Mouse (Mus musculus): ENCODE results near the gene Kif19a. TPM values are rescaled to one million over a fixed set of nuclear protein-coding genes. Genes with fewer than 3 reads are reported as not detected.
A peak's percentile ranks its signal among the peaks of the same experiment; 100 is the strongest.

Gene Kif19a
- polyA plus RNA-seq, 1 experiment: 3.8 TPM

- TF ChIP-seq POLR2A (IDR thresholded peaks at IDR 0.05; ENCODE audit: low read depth, low read length) (no peak), CTCF (IDR thresholded peaks at IDR 0.05; ENCODE audit: extremely low read depth, insufficient read depth, insufficient read length, insufficient replicate concordance) (no peak)
- no peak overlapping the region for H3K27ac ChIP-seq (ENCODE audit: insufficient read depth, low read length)
- H3K36me3 ChIP-seq (ENCODE audit: control insufficient read depth, insufficient read depth, low read length): no peaks in the 10 kb centered on the region
- H3K4me1 ChIP-seq (ENCODE audit: control insufficient read depth, insufficient read depth, insufficient read length): peaks cover 4% of the 10 kb centered on the region; the same call in 1 of the 2 replicates
- no peaks in the 10 kb centered on the region for H3K27me3 ChIP-seq (ENCODE audit: control insufficient read depth, insufficient read depth, low read length)
- 78% methylated on average over 1 of the region's 1 CpGs for WGBS
- DNase-seq (ENCODE audit: low read depth in 1 of 2, low spot score in 2 of 2): no peak
- no peak overlapping the region for H3K4me3 ChIP-seq (ENCODE audit: extremely low read depth, insufficient read depth, insufficient read length)
These were observed 36.7 kb downstream of the Kif19a start for GRCm38 (mm10) chr11:114801906-114802305.

GRCm38 (mm10) chr11:114802540-114803267 is 37.5 kb downstream of the Kif19a start:
- H3K4me1 ChIP-seq (ENCODE audit: control insufficient read depth, insufficient read depth, insufficient read length): peaks cover 12% of the 10 kb centered on the region; the same call in 1 of the 2 replicates
- no peaks in the 10 kb centered on the region for H3K36me3 ChIP-seq (ENCODE audit: control insufficient read depth, insufficient read depth, low read length)
- WGBS: 84% methylated on average over 15 of the region's 15 CpGs
- no peak overlapping the region for H3K27ac ChIP-seq (ENCODE audit: insufficient read depth, low read length)
- no peak for DNase-seq (ENCODE audit: low read depth in 1 of 2, low spot score in 2 of 2)
- H3K4me3 ChIP-seq (ENCODE audit: extremely low read depth, insufficient read depth, insufficient read length): no peak overlapping the region
- no peaks in the 10 kb centered on the region for H3K27me3 ChIP-seq (ENCODE audit: control insufficient read depth, insufficient read depth, low read length)
- TF ChIP-seq POLR2A (IDR thresholded peaks at IDR 0.05; ENCODE audit: low read depth, low read length) (no peak), CTCF (IDR thresholded peaks at IDR 0.05; ENCODE audit: extremely low read depth, insufficient read depth, insufficient read length, insufficient replicate concordance) (no peak)

- Histone ChIP-seq H3K36me3 (ENCODE audit: control insufficient read depth, insufficient read depth, low read length) (no peaks in the 10 kb centered on the region), H3K4me3 (ENCODE audit: extremely low read depth, insufficient read depth, insufficient read length) (no peak overlapping the region), H3K27ac (ENCODE audit: insufficient read depth, low read length) (no peak overlapping the region), H3K27me3 (ENCODE audit: control insufficient read depth, insufficient read depth, low read length) (no peaks in the 10 kb centered on the region), H3K4me1 (ENCODE audit: control insufficient read depth, insufficient read depth, insufficient read length) (peaks cover 15% of the 10 kb centered on the region; the same call in 1 of the 2 replicates)
- no peak for TF ChIP-seq POLR2A (IDR thresholded peaks at IDR 0.05; ENCODE audit: low read depth, low read length)
- TF ChIP-seq CTCF (IDR thresholded peaks at IDR 0.05; ENCODE audit: extremely low read depth, insufficient read depth, insufficient read length, insufficient replicate concordance): no peak
- WGBS: 79% methylated on average over 8 of the region's 8 CpGs
- no peak for DNase-seq (ENCODE audit: low read depth in 1 of 2, low spot score in 2 of 2)
These were observed 38.8 kb downstream of the Kif19a start for GRCm38 (mm10) chr11:114803990-114804389.

GRCm38 (mm10) chr11:114807025-114807424 is 41.8 kb downstream of the Kif19a start:
- peak overlapping the region; percentile 47 for H3K27ac ChIP-seq (ENCODE audit: insufficient read depth, low read length)
- H3K36me3 ChIP-seq (ENCODE audit: control insufficient read depth, insufficient read depth, low read length): no peaks in the 10 kb centered on the region
- H3K27me3 ChIP-seq (ENCODE audit: control insufficient read depth, insufficient read depth, low read length): no peaks in the 10 kb centered on the region
- WGBS: 83% methylated on average over 2 of the region's 2 CpGs
- DNase-seq (ENCODE audit: low read depth in 1 of 2, low spot score in 2 of 2): no peak
- peaks cover 15% of the 10 kb centered on the region; the same call in 1 of the 2 replicates for H3K4me1 ChIP-seq (ENCODE audit: control insufficient read depth, insufficient read depth, insufficient read length)
- no peak overlapping the region for H3K4me3 ChIP-seq (ENCODE audit: extremely low read depth, insufficient read depth, insufficient read length)
- TF ChIP-seq CTCF (IDR thresholded peaks at IDR 0.05; ENCODE audit: extremely low read depth, insufficient read depth, insufficient read length, insufficient replicate concordance) (no peak), POLR2A (IDR thresholded peaks at IDR 0.05; ENCODE audit: low read depth, low read length) (no peak)

GRCm38 (mm10) chr11:114807686-114808427 is 42.7 kb downstream of the Kif19a start:
- Histone ChIP-seq H3K4me3 (ENCODE audit: extremely low read depth, insufficient read depth, insufficient read length) (no peak overlapping the region), H3K4me1 (ENCODE audit: control insufficient read depth, insufficient read depth, insufficient read length) (peaks cover 15% of the 10 kb centered on the region; the same call in 1 of the 2 replicates), H3K27ac (ENCODE audit: insufficient read depth, low read length) (peak overlapping the region; percentile 61), H3K36me3 (ENCODE audit: control insufficient read depth, insufficient read depth, low read length) (no peaks in the 10 kb centered on the region), H3K27me3 (ENCODE audit: control insufficient read depth, insufficient read depth, low read length) (no peaks in the 10 kb centered on the region)
- DNase-seq (ENCODE audit: low read depth in 1 of 2, low spot score in 2 of 2): no peak
- 29% methylated on average over 14 of the region's 14 CpGs for WGBS
- no peak for TF ChIP-seq CTCF (IDR thresholded peaks at IDR 0.05; ENCODE audit: extremely low read depth, insufficient read depth, insufficient read length, insufficient replicate concordance)
- TF ChIP-seq POLR2A (IDR thresholded peaks at IDR 0.05; ENCODE audit: low read depth, low read length): no peak

GRCm38 (mm10) chr11:114809371-114809770 is 44.2 kb downstream of the Kif19a start:
- H3K27me3 ChIP-seq (ENCODE audit: control insufficient read depth, insufficient read depth, low read length): no peaks in the 10 kb centered on the region
- 83% methylated on average over 1 of the region's 1 CpGs for WGBS
- H3K27ac ChIP-seq (ENCODE audit: insufficient read depth, low read length): no peak overlapping the region
- no peaks in the 10 kb centered on the region for H3K36me3 ChIP-seq (ENCODE audit: control insufficient read depth, insufficient read depth, low read length)
- H3K4me3 ChIP-seq (ENCODE audit: extremely low read depth, insufficient read depth, insufficient read length): no peak overlapping the region
- peaks cover 15% of the 10 kb centered on the region; the same call in 1 of the 2 replicates for H3K4me1 ChIP-seq (ENCODE audit: control insufficient read depth, insufficient read depth, insufficient read length)
- TF ChIP-seq CTCF (IDR thresholded peaks at IDR 0.05; ENCODE audit: extremely low read depth, insufficient read depth, insufficient read length, insufficient replicate concordance) (no peak), POLR2A (IDR thresholded peaks at IDR 0.05; ENCODE audit: low read depth, low read length) (no peak)
- DNase-seq (ENCODE audit: low read depth in 1 of 2, low spot score in 2 of 2): no peak
